Comparison of ENCODE assay signal across 7 mouse cellular contexts in the genomic region with DNA sequence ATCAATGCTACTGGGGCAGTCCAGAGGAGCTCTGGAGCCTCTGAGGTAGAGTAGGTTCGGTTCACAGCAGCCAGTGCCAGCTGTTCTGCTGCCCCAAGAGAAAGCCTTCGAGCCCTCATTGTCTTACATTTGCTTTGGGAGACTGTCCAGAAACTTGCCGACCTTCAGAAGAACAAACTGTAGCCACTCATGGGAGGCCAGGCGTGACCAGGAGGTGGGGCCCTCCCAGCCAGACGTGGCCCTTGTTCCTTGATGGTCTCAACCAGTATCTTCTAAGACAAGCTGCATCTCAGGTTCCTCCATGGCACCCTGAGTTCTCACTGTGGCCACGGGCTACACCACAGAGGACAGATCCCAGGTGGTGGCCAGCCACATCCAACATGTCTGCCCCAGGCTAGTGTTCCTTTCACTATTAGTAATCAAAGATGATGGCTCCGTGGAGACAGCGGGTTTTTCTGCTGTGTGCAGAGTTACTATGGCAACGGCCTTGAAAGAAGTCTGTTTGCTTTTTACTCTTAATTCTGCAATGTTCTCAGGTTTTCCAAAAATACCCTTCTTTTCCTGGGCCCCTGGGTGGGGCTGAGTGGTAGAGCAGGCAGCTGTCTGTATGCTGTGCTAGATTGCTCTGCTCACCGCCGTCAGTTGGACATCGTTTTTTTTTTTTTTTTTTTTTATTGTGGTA. TPM values are rescaled to one million over a fixed set of nuclear protein-coding genes. Genes with fewer than 3 reads are reported as not detected.
DNase-seq lines count a peak whose midpoint lies in the region; ATAC-seq and TF ChIP-seq lines count a peak whose summit lies in the region.

No protein-coding gene starts in this region.

- no peak overlapping the region for H3K4me3 ChIP-seq in cortical plate, adult 2 months (ENCODE audit: insufficient read depth, low read length)
- no peak overlapping the region for H3K4me3 ChIP-seq in kidney, embryonic 14.5 days (ENCODE audit: low read length)
- no peak overlapping the region for H3K4me3 ChIP-seq in neural tube, embryonic 15.5 days (replicated peaks)
- H3K4me3 ChIP-seq in heart, embryonic 12.5 days, result no peak overlapping the region

- ATAC-seq in kidney, embryonic 14.5 days (ENCODE audit: low FRiP score, low TSS enrichment), result peak; percentile 48
- peak; percentile 70 for ATAC-seq in neural tube, embryonic 15.5 days (ENCODE audit: low FRiP score)
- ATAC-seq in heart, embryonic 12.5 days (ENCODE audit: insufficient number of reproducible peaks, low FRiP score), result no peak

- H3K4me2 ChIP-seq in kidney, embryonic 14.5 days (replicated peaks; ENCODE audit: low read depth, low read length), result no peak overlapping the region
- peak overlapping the region; percentile 21 for H3K4me2 ChIP-seq in neural tube, embryonic 15.5 days
- H3K4me2 ChIP-seq in heart, embryonic 12.5 days, result no peak overlapping the region

- no peaks in the 10 kb centered on the region for H3K9me3 ChIP-seq in kidney, embryonic 14.5 days (ENCODE audit: control insufficient read depth, low read length)
- H3K9me3 ChIP-seq in neural tube, embryonic 15.5 days (replicated peaks), result no peaks in the 10 kb centered on the region
- H3K9me3 ChIP-seq in heart, embryonic 12.5 days (replicated peaks), result no peaks in the 10 kb centered on the region

- DNase-seq in layer of hippocampus, adult 9-11 months, result peak; percentile 73
- no peak for DNase-seq in layer of hippocampus, adult 9-10 months (ENCODE audit: low spot score)
- no peak for DNase-seq in lung, postnatal 14 days

- H3K27ac ChIP-seq in cortical plate, adult 2 months (ENCODE audit: insufficient read depth, low read length), result peak overlapping the region; percentile 66; the same call in 1 of the 2 replicates
- no peak overlapping the region for H3K27ac ChIP-seq in kidney, embryonic 14.5 days (ENCODE audit: low read depth, low read length)
- peak overlapping the region; percentile 81 for H3K27ac ChIP-seq in neural tube, embryonic 15.5 days (replicated peaks)
- no peak overlapping the region for H3K27ac ChIP-seq in heart, embryonic 12.5 days (ENCODE audit: poor library complexity, severe bottlenecking)

- H3K36me3 ChIP-seq in kidney, embryonic 14.5 days (ENCODE audit: control insufficient read depth, insufficient read depth, low read length), result no peaks in the 10 kb centered on the region
- H3K36me3 ChIP-seq in neural tube, embryonic 15.5 days, result peaks cover 15% of the 10 kb centered on the region; the same call in 1 of the 2 replicates
- H3K36me3 ChIP-seq in heart, embryonic 12.5 days, result no peaks in the 10 kb centered on the region

- WGBS in kidney, embryonic 14.5 days, result 50% methylated on average over 12 of the region's 12 CpGs
- WGBS in neural tube, embryonic 15.5 days, result 39% methylated on average over 12 of the region's 12 CpGs
- WGBS in heart, embryonic 12.5 days, result 78% methylated on average over 12 of the region's 12 CpGs

- no peak for TF ChIP-seq POLR2A in cortical plate, adult 2 months (IDR thresholded peaks at IDR 0.05; ENCODE audit: extremely low read depth, insufficient read depth, low read length)

- no peaks in the 10 kb centered on the region for H3K27me3 ChIP-seq in kidney, embryonic 14.5 days (ENCODE audit: control insufficient read depth, insufficient read depth, low read length)
- no peaks in the 10 kb centered on the region for H3K27me3 ChIP-seq in neural tube, embryonic 15.5 days (replicated peaks)
- H3K27me3 ChIP-seq in heart, embryonic 12.5 days (replicated peaks), result no peaks in the 10 kb centered on the region

- TF ChIP-seq CTCF in cortical plate, adult 2 months (IDR thresholded peaks at IDR 0.05; ENCODE audit: extremely low read depth, insufficient read depth, low read length), result no peak

- no peak overlapping the region for H3K9ac ChIP-seq in kidney, embryonic 14.5 days (ENCODE audit: low read depth, low read length)
- no peak overlapping the region for H3K9ac ChIP-seq in neural tube, embryonic 15.5 days (replicated peaks)
- no peak overlapping the region for H3K9ac ChIP-seq in heart, embryonic 12.5 days

- H3K4me1 ChIP-seq in cortical plate, adult 2 months (ENCODE audit: control insufficient read depth, insufficient read depth, low read length), result peaks cover 10% of the 10 kb centered on the region
- 0 out of 2 replicates have a peak, but pooled peaks cover 4% of the 10 kb centered on the region for H3K4me1 ChIP-seq in kidney, embryonic 14.5 days (ENCODE audit: control insufficient read depth, insufficient read depth, low read length)
- H3K4me1 ChIP-seq in neural tube, embryonic 15.5 days, result peaks cover 33% of the 10 kb centered on the region
- no peaks in the 10 kb centered on the region; the same call in 1 of the 2 replicates for H3K4me1 ChIP-seq in heart, embryonic 12.5 days (replicated peaks)

RNA-seq across cellular contexts. Expression of a gene that starts 21.7 kb away (rescaled TPM):
- 60.9 and 65.5 TPM in 2 replicates for polyA plus RNA-seq in cortical plate, adult 2 months (2012; rRNA removed)
- polyA plus RNA-seq in kidney, embryonic 14.5 days (2014; fragmentation: Nextera tagmentation; extraction: Ambion mirVana), result 2.5 and 3.1 TPM in 2 replicates
- polyA plus RNA-seq in neural tube, embryonic 15.5 days (2015; fragmentation: Nextera tagmentation; extraction: Ambion mirVana), result 9.2 and 11.3 TPM in 2 replicates
- 0.36 and 0.37 TPM in 2 replicates for polyA plus RNA-seq in heart, embryonic 12.5 days (2016; fragmentation: Nextera tagmentation; extraction: Ambion mirVana)

Comparison
In these comparisons a context has a peak if more than half of its experiments do, and no peak if none do; other contexts are left out.
1. H3K27ac ChIP-seq: peak in cortical plate, adult 2 months (single experiment) and neural tube, embryonic 15.5 days (single experiment); none in kidney, embryonic 14.5 days (single experiment) and heart, embryonic 12.5 days (single experiment).